Mouse (Mus musculus): ENCODE results near the gene 1700029I15Rik.

Gene 1700029I15Rik

DNA sequence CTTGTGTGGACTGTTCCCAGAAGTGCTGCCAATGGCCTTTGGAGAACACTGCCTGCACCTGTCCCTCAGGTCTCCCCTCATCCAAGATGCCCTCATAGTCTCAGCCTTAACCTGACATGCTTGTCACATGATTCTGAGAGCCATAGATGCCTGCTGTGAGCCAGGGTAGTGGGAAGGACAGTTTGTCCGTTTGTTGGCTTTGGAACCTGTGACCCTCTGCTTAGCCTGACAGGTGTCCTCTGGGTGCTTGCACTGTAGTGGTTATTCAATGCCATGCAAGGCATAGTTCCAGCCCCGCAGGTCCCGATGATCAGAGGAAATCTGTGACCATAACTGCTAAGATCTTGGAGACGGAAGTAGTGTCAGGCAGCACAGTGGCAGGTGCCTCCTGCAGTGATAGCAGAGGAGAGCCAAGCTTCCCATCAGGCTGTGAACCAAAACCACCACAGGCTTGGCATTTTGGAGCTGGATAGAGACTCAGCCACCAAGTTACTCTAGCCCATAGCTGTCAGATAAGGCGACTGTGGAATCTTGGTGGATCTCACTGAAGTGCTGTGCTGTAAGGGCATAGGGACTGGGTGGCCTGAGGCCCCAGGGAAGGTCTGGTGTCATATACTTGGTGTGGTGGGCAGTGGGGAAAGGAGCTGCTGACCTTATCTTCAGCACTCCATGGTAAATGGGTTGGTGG, at the start of gene 1700029I15Rik:
TSS of gene 1700029I15Rik (plus strand) at position 638 of the 688 bp plus-strand sequence.
- DNase-seq (ENCODE audit: low spot score in 2 of 2) = no peak

DNA sequence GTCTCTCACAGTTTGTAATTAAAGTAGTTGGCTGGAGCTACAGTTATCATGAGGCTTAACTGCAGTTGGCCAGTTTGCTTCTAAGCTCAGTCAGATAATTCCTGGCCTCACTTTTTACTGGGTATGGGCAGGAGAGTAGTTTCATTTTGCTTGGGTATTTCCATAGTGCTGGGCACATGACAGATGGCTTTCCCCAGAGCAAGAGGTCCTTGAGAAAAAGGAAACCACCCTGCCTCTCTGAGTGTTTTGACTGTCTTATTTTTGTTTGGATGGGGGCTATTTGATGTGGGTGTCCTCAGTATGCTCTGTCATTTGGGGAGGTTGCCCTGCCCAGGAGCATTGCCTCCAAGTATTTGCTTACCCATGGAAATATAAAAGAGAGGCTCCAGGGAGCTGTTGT, 39.9 kb upstream of the 1700029I15Rik start:
- no peak for DNase-seq (ENCODE audit: low spot score in 2 of 2)

DNA sequence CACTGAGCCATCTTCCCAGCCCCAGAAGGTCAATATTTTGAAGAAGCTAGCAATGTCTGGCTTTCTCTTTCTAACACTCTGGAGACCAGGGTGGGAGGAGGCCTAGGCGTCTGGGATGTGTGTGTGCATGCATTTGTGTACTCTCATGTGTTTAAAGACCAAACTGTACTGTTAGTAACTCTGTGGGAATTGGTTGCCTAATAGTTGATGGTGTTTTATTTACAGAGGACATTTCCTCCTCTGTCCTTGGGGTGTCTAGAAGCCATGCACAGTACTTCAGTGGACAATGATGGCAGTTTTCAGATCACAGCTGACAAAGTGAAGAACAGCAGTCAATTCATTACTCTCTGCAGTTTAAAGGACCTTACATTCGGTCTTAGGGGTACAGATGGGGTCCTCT, 35.1 kb upstream of the 1700029I15Rik start:
- DNase-seq (ENCODE audit: low spot score in 2 of 2) = no peak

- DNase-seq (ENCODE audit: low spot score in 2 of 2) = no peak
Observed at GRCm38 (mm10) chr2:92349589-92350425, 32.5 kb upstream of the 1700029I15Rik start.

DNA sequence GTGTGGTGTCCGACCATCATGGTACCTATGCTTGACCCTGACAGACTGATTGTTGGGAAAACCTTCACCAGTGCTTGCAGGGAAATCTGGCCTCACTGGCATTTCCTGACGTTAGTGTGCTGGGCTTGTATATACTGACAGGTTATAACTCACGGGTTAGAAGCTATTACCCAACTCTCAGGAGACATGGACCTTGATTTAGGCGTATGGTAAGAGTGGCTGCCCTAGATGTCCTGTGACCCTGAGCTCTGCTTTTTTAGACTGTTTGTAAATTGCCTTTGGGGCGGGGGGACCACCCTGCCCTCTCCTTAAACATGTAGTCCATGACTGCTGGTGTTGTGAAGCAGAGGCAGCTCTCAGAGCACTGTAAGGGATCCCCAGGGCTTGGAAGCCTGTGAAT, 31.7 kb upstream of the 1700029I15Rik start:
- no peak for DNase-seq (ENCODE audit: low spot score in 2 of 2)

GRCm38 (mm10) chr2:92353402-92353801, 28.9 kb upstream of the 1700029I15Rik start:
- DNase-seq (ENCODE audit: low spot score in 2 of 2) = no peak

GRCm38 (mm10) chr2:92354224-92354623, 28.1 kb upstream of the 1700029I15Rik start:
- DNase-seq (ENCODE audit: low spot score in 2 of 2) = no peak

GRCm38 (mm10) chr2:92359301-92359700, 23.0 kb upstream of the 1700029I15Rik start:
- DNase-seq (ENCODE audit: low spot score in 2 of 2) = no peak

- no peak for DNase-seq (ENCODE audit: low spot score in 2 of 2)
Observed at GRCm38 (mm10) chr2:92360186-92360823, 22.0 kb upstream of the 1700029I15Rik start.

DNA sequence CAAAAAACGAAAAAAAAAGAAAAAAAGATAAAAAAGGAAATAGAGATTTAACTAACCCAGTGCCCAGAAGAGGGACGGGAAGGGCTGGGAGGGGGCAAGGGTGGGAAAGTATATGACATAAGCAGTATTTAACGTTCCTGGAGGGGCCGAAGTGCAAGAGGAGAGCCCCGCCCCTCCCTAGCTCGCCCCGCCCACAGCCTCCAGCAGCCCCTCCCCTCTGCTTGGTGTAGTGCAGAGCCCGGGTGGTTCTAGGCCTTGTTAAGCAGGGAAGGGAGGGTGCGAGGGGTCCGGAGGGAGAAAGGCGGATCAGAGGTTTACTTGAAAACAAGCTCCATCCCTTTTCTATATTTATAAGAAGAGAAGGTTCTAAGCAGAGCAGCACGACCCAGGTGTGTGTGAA, 21.4 kb upstream of the 1700029I15Rik start:
- DNase-seq (ENCODE audit: low spot score in 2 of 2) = no peak

GRCm38 (mm10) chr2:92361795-92362194, 20.5 kb upstream of the 1700029I15Rik start:
- DNase-seq (ENCODE audit: low spot score in 2 of 2) = no peak

DNA sequence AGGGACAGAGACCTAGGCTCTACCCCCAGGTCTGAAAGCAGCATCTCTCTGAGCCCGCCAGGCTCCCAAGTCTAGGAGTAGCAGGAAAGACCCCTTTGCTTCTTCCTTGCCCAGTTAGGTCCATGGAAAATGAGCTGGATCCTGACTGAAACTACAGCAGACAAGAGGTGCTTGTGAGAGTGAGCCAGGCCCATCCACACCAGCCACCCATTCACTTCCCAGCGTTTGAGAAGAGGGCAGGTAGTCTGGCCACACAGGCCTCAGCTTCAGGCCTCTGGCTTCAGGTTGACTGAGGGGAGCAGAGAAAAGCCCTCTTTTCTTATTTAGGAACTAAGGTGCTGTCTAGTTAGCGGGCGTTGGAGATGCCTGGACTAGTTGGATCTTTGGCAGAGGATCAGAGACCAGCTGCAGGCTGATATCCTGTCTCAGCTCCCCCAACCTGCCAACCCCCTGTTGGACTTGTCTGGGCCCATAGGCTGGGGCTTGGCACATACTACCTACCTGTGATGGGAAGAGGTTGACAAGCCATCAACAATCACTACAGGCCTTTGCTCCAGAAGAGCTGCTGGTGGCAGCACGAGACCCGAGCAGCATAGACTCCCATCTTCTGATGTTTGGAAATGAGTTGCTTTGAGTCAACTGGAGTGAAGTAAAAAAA, 19.6 kb upstream of the 1700029I15Rik start:
- DNase-seq (ENCODE audit: low spot score in 2 of 2) = no peak

- no peak for DNase-seq (ENCODE audit: low spot score in 2 of 2)
Observed at GRCm38 (mm10) chr2:92364086-92364485, 18.3 kb upstream of the 1700029I15Rik start.

DNA sequence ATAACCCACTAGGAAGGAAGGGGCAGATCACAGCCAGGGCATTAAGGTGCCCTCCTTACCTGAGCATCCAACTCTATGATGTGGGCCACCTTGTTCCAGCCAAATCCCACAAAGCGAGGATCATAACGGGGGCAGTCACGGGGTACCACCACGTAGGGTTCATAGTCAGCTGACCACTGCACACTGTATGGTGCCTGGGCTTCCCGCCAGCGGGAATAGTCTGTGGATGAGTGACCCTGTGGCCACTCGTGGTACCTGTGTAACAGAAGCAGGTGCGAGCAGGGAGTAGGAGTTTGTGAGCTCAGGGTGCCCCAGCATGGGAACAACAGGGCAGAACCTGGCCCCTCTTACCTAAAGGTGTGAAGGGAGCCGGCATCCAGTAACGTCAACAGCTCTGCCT, 16.8 kb upstream of the 1700029I15Rik start:
- no peak for DNase-seq (ENCODE audit: low spot score in 2 of 2)

- no peak for DNase-seq (ENCODE audit: low spot score in 2 of 2)
Observed at GRCm38 (mm10) chr2:92367383-92368029, 14.8 kb upstream of the 1700029I15Rik start.

DNA sequence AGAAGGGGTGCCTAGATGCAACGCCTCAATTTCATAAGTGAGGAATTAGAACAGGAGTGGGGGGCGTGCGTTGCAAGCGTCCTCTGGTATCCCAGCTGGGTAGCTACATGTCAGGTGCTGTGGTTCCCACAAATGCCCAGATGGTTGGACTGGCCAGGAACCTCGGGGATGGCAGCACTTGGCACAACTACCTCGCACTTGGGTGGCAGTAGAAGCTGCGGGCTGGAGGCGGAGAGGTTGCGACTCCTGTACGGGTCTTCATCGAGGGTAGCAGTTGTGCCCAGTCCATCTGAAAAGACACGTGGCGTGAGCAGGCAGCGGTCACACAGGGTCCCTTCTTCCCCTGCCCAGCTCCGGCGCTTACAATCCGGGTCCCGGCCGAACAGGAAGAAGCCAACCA, 12.0 kb upstream of the 1700029I15Rik start:
- DNase-seq (ENCODE audit: low spot score in 2 of 2) = no peak

- peak in 1 of 2 experiments; percentile 17 for DNase-seq (ENCODE audit: low spot score in 2 of 2)
Observed at GRCm38 (mm10) chr2:92370821-92371805, 11.2 kb upstream of the 1700029I15Rik start.

DNA sequence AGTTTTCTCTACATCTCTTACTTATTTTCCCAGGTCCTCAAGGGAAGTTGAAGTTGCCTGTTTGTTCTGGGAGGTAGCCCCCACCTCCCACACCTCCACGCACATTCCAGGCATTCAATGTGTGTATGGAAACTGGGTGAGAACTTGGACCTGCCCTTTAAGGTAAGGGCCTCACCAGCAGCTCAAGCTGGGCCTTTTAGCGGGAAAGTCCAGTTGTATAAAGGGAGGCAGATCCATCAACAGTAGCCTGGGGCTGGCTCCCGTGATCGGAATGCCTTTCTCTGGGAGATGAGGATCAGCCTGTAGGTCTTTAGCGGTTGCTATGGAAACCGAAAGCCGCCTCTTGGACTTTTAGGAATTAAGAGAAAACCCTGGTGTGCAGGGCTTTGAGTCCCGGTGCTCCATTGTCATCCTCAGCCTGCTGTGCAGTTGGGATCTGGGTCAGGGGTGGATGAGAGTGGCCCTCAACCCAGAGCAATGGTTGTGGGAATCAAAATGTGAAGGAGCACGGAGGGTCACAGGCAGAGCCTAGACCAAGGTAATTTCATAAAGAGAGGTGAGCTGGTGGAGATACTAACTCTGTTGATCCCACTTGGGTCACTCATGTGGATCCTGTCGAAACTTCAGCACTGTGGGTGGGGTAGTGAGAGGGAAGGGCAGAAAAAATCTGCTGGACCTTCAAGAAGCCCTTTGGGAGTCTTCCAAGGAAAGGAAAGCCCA, 10.2 kb upstream of the 1700029I15Rik start:
- DNase-seq (ENCODE audit: low spot score in 2 of 2) = no peak

- DNase-seq (ENCODE audit: low spot score in 2 of 2) = no peak
Observed at GRCm38 (mm10) chr2:92372767-92373436, 9.4 kb upstream of the 1700029I15Rik start.

Data from natural killer cell, adult 2 months (primary cell).